Mouse (Mus musculus): ENCODE data around the gene Cypt2. TPM values are rescaled to one million over a fixed set of nuclear protein-coding genes. Genes with fewer than 3 reads are reported as not detected.
"Not testable (repeated sequence)": the region's sequence is repeated elsewhere in the genome, so short reads cannot be mapped to it uniquely, and the experiment has no call there.

Gene Cypt2
- polyA plus RNA-seq (2017; shearing (Covaris generic)) = not detected

- not testable (repeated sequence) for ATAC-seq
Observed at GRCm38 (mm10) chrX:105499472-105499871, at the start of gene Cypt2. Gene Cypt2 (plus strand): TSS chrX:105499772.

GRCm38 (mm10) chrX:105546234-105546633 lies 46.7 kb downstream of the Cypt2 start:
- ATAC-seq = no peak
